Mouse (Mus musculus): Measurements from ENCODE around the gene Diras1. TPM values are rescaled to one million over a fixed set of nuclear protein-coding genes. Genes with fewer than 3 reads are reported as not detected.
"Not testable (repeated sequence)": the region's sequence is repeated elsewhere in the genome, so short reads cannot be mapped to it uniquely, and the experiment has no call there.

The Diras1 gene
- total and polyA plus RNA-seq, 2 experiments from 2014 or later: 70.2 to 76.0 TPM

- Histone ChIP-seq H3K27ac (ENCODE audit: low read depth, low read length) (no peak overlapping the region), H3K9ac (no peak overlapping the region), H3K4me3 (ENCODE audit: low read depth, low read length) (no peak overlapping the region), H3K9me3 (ENCODE audit: low read length) (no peaks in the 10 kb centered on the region), H3K4me2 (ENCODE audit: low read depth) (no peak overlapping the region), H3K4me1 (ENCODE audit: insufficient read depth) (no peaks in the 10 kb centered on the region), H3K27me3 (ENCODE audit: insufficient read depth, low read length) (no peaks in the 10 kb centered on the region), H3K36me3 (ENCODE audit: insufficient read depth) (no peaks in the 10 kb centered on the region)
- 42% methylated on average over 5 of the region's 5 CpGs for WGBS
- ATAC-seq: no peak; the same call in 1 of the 2 replicates
- DNase-seq: peak; percentile 18
- TF ChIP-seq CTCF (IDR thresholded peaks at IDR 0.05; ENCODE audit: low read depth): no peak
Measured at GRCm38 (mm10) chr10:80993276-80993675, 32.2 kb downstream of the Diras1 start.

- no peaks in the 10 kb centered on the region for H3K4me1 ChIP-seq (ENCODE audit: insufficient read depth)
- no peak overlapping the region for H3K27ac ChIP-seq (ENCODE audit: low read depth, low read length)
- H3K4me3 ChIP-seq (ENCODE audit: low read depth, low read length): no peak overlapping the region
- no peaks in the 10 kb centered on the region for H3K9me3 ChIP-seq (ENCODE audit: low read length)
- DNase-seq (no peak), ATAC-seq (no peak)
- WGBS: 87% methylated on average over 1 of the region's 1 CpGs
- no peaks in the 10 kb centered on the region for H3K27me3 ChIP-seq (ENCODE audit: insufficient read depth, low read length)
- no peak overlapping the region for H3K9ac ChIP-seq
- no peak for TF ChIP-seq CTCF (IDR thresholded peaks at IDR 0.05; ENCODE audit: low read depth)
- no peak overlapping the region for H3K4me2 ChIP-seq (ENCODE audit: low read depth)
- no peaks in the 10 kb centered on the region for H3K36me3 ChIP-seq (ENCODE audit: insufficient read depth)
Measured at GRCm38 (mm10) chr10:80991945-80992344, 33.5 kb downstream of the Diras1 start.

GRCm38 (mm10) chr10:80991007-80991406 lies 34.5 kb downstream of the Diras1 start:
- H3K4me2 ChIP-seq (ENCODE audit: low read depth): no peak overlapping the region
- ATAC-seq (no peak), DNase-seq (peak; percentile 18)
- no peak overlapping the region for H3K9ac ChIP-seq
- no peaks in the 10 kb centered on the region for H3K9me3 ChIP-seq (ENCODE audit: low read length)
- H3K27ac ChIP-seq (ENCODE audit: low read depth, low read length): no peak overlapping the region
- peaks cover 5% of the 10 kb centered on the region; the same call in 1 of the 2 replicates for H3K27me3 ChIP-seq (ENCODE audit: insufficient read depth, low read length)
- 15% methylated on average over 3 of the region's 3 CpGs for WGBS
- no peaks in the 10 kb centered on the region for H3K36me3 ChIP-seq (ENCODE audit: insufficient read depth)
- peak; percentile 45 for TF ChIP-seq CTCF (IDR thresholded peaks at IDR 0.05; ENCODE audit: low read depth)
- no peak overlapping the region for H3K4me3 ChIP-seq (ENCODE audit: low read depth, low read length)
- H3K4me1 ChIP-seq (ENCODE audit: insufficient read depth): no peaks in the 10 kb centered on the region

GRCm38 (mm10) chr10:80990406-80990805 lies 35.1 kb downstream of the Diras1 start:
- no peak for TF ChIP-seq CTCF (IDR thresholded peaks at IDR 0.05; ENCODE audit: low read depth)
- DNase-seq: no peak

GRCm38 (mm10) chr10:80989854-80990253 lies 35.6 kb downstream of the Diras1 start:
- not testable (repeated sequence) for H3K9ac ChIP-seq; H3K9me3 ChIP-seq (ENCODE audit: low read length); ATAC-seq; H3K4me3 ChIP-seq (ENCODE audit: low read depth, low read length); H3K4me2 ChIP-seq (ENCODE audit: low read depth); H3K4me1 ChIP-seq (ENCODE audit: insufficient read depth); H3K27ac ChIP-seq (ENCODE audit: low read depth, low read length); DNase-seq; H3K36me3 ChIP-seq (ENCODE audit: insufficient read depth)
- 65% methylated on average over 4 of the region's 4 CpGs for WGBS
- peaks cover 15% of the 10 kb centered on the region for H3K27me3 ChIP-seq (ENCODE audit: insufficient read depth, low read length)

More at GRCm38 (mm10) chr10:80990406-80990805, 35.1 kb downstream of the Diras1 start:
- H3K9me3 ChIP-seq (ENCODE audit: low read length): no peaks in the 10 kb centered on the region
- no peak overlapping the region for H3K9ac ChIP-seq
- WGBS: 81% methylated on average over 7 of the region's 7 CpGs
- H3K4me1 ChIP-seq (ENCODE audit: insufficient read depth): no peaks in the 10 kb centered on the region
- peaks cover 9% of the 10 kb centered on the region for H3K27me3 ChIP-seq (ENCODE audit: insufficient read depth, low read length)
- H3K4me3 ChIP-seq (ENCODE audit: low read depth, low read length): no peak overlapping the region
- no peak overlapping the region for H3K4me2 ChIP-seq (ENCODE audit: low read depth)
- no peaks in the 10 kb centered on the region for H3K36me3 ChIP-seq (ENCODE audit: insufficient read depth)
- ATAC-seq: no peak
- no peak overlapping the region for H3K27ac ChIP-seq (ENCODE audit: low read depth, low read length)

GRCm38 (mm10) chr10:80989446-80989845 lies 36.0 kb downstream of the Diras1 start:
- no peaks in the 10 kb centered on the region for H3K36me3 ChIP-seq (ENCODE audit: insufficient read depth)
- no peaks in the 10 kb centered on the region for H3K4me1 ChIP-seq (ENCODE audit: insufficient read depth)
- H3K4me3 ChIP-seq (ENCODE audit: low read depth, low read length): no peak overlapping the region
- no peak overlapping the region for H3K9ac ChIP-seq
- H3K9me3 ChIP-seq (ENCODE audit: low read length): no peaks in the 10 kb centered on the region
- H3K27ac ChIP-seq (ENCODE audit: low read depth, low read length): no peak overlapping the region
- whole genome bisulfite sequencing: 73% methylated on average over 6 of the region's 6 CpGs
- no peak for ATAC-seq
- no peak overlapping the region for H3K4me2 ChIP-seq (ENCODE audit: low read depth)
- no peak for TF ChIP-seq CTCF (IDR thresholded peaks at IDR 0.05; ENCODE audit: low read depth)
- peaks cover 15% of the 10 kb centered on the region for H3K27me3 ChIP-seq (ENCODE audit: insufficient read depth, low read length)
- no peak for DNase-seq

GRCm38 (mm10) chr10:80987709-80988441 lies 37.6 kb downstream of the Diras1 start:
- peak; percentile 91 for TF ChIP-seq CTCF (IDR thresholded peaks at IDR 0.05; ENCODE audit: low read depth)
- Histone ChIP-seq H3K27ac (ENCODE audit: low read depth, low read length) (no peak overlapping the region), H3K27me3 (ENCODE audit: insufficient read depth, low read length) (peaks cover 15% of the 10 kb centered on the region), H3K4me1 (ENCODE audit: insufficient read depth) (no peaks in the 10 kb centered on the region), H3K4me2 (ENCODE audit: low read depth) (no peak overlapping the region), H3K9ac (no peak overlapping the region), H3K4me3 (ENCODE audit: low read depth, low read length) (no peak overlapping the region), H3K9me3 (ENCODE audit: low read length) (no peaks in the 10 kb centered on the region), H3K36me3 (ENCODE audit: insufficient read depth) (no peaks in the 10 kb centered on the region)
- DNase-seq: peak; percentile 81
- 9% methylated on average over 10 of the region's 10 CpGs for WGBS
- ATAC-seq: peak; percentile 86
